Mouse (Mus musculus) midbrain, postnatal 0 days (tissue): ENCODE measurements at regions not wholly inside any gene's neighbourhood (a gene's known extent, or its start where the extent isn't known, plus 50 kb on each side); places are given as distances from the start of the nearest gene placed in this dataset. TPM values are rescaled to one million over a fixed set of nuclear protein-coding genes. Genes with fewer than 3 reads are reported as not detected.

ENCODE experiments used
- ATAC-seq: fragments of 200-750 bp; cut with Nextera tagmentation; 2 replicates; pipeline ENCODE4 v1.8.0; 2017; ENCODE audit warnings: moderate number of reproducible peaks, mild to moderate bottlenecking, moderate TSS enrichment, moderate library complexity; ENCODE audit not compliant: low FRiP score
- DNase-seq: peaks from one replicate; pipeline ENCODE4 v3.0.0-alpha.2; 2015; ENCODE audit warnings: low spot score
- H3K27ac ChIP-seq: fragments of 300-500 bp; sonication (generic); 2 replicates; pipeline ENCODE4 v1.5.1; 2014; ENCODE audit warnings: low read depth, mild to moderate bottlenecking, low read length, mixed read lengths
- H3K27me3 ChIP-seq: fragments of 300-500 bp; sonication (generic); 2 replicates; pipeline ENCODE4 v1.6.1; 2014; ENCODE audit warnings: low read length, control low read depth, mixed read lengths; ENCODE audit not compliant: insufficient read depth
- H3K36me3 ChIP-seq: fragments of 300-500 bp; sonication (generic); 2 replicates; pipeline ENCODE4 v1.6.1; 2014; ENCODE audit warnings: low read length, control low read depth, mixed read lengths; ENCODE audit not compliant: insufficient read depth
- H3K4me1 ChIP-seq: fragments of 300-500 bp; sonication (generic); 2 replicates; pipeline ENCODE4 v1.6.1; 2014; ENCODE audit warnings: mild to moderate bottlenecking, control low read depth, antibody characterized with exemption, low read length, mixed read lengths; ENCODE audit not compliant: insufficient read depth
- H3K4me2 ChIP-seq: fragments of 300-500 bp; sonication (generic); 2 replicates; pipeline ENCODE4 v1.6.1; 2014; ENCODE audit warnings: low read depth, mild to moderate bottlenecking, low read length, mixed read lengths; ENCODE audit not compliant: poor library complexity, severe bottlenecking
- H3K4me3 ChIP-seq: fragments of 300-500 bp; sonication (generic); 2 replicates; pipeline ENCODE4 v1.5.1; 2014; ENCODE audit warnings: low read depth, mild to moderate bottlenecking, low read length, moderate library complexity
- H3K9ac ChIP-seq: fragments of 300-500 bp; sonication (generic); replicated peaks from 2 replicates; pipeline ENCODE4 v1.6.1; 2014; ENCODE audit warnings: mild to moderate bottlenecking, low read length, moderate library complexity, mixed read lengths; ENCODE audit not compliant: poor library complexity, severe bottlenecking
- H3K9me3 ChIP-seq: fragments of 300-500 bp; sonication (generic); 2 replicates; pipeline ENCODE4 v1.6.1; 2016; ENCODE audit warnings: low read length, control low read depth
- CTCF ChIP-seq: IDR thresholded peaks from 2 replicates; pipeline ENCODE4 v1.5.1; 2016; ENCODE audit warnings: antibody characterized with exemption, mild to moderate bottlenecking
- WGBS: fragments of 180-500 bp; shearing (Covaris S2); extraction: QIAGEN DNeasy Blood & Tissue Kit; methylation state at CpG from one replicate; pipeline ENCODE4 v1.1.7; 2014; 5-methylcytosine and 5-hydroxymethylcytosine counted together
- microRNA-seq: library from miRNA; unstranded; fragments of <30 nt; microRNA quantifications from one replicate; pipeline ENCODE4, GENCODE M21; 2016; ENCODE audit warnings: borderline number of aligned reads

GRCm38 (mm10) chr8:44031376-44031775 lies 321.5 kb upstream of the Adam34 start:
- no peak for DNase-seq
- no peaks in the 10 kb centered on the region for H3K4me1 ChIP-seq
- no peak for TF ChIP-seq CTCF
- H3K36me3 ChIP-seq = no peaks in the 10 kb centered on the region
- H3K4me3 ChIP-seq = no peak overlapping the region
- H3K27ac ChIP-seq = no peak overlapping the region
- H3K9ac ChIP-seq = no peak overlapping the region
- H3K4me2 ChIP-seq = no peak overlapping the region
- H3K27me3 ChIP-seq = no peaks in the 10 kb centered on the region
- 91% methylated on average over 2 of the region's 2 CpGs for WGBS
- no peaks in the 10 kb centered on the region for H3K9me3 ChIP-seq
- no peak for ATAC-seq

GRCm38 (mm10) chr8:44030972-44031371 lies 321.1 kb upstream of the Adam34 start:
- Histone ChIP-seq H3K9ac (no peak overlapping the region), H3K4me1 (no peaks in the 10 kb centered on the region), H3K9me3 (no peaks in the 10 kb centered on the region), H3K36me3 (no peaks in the 10 kb centered on the region), H3K27ac (no peak overlapping the region), H3K4me2 (no peak overlapping the region), H3K27me3 (no peaks in the 10 kb centered on the region), H3K4me3 (no peak overlapping the region)
- ATAC-seq (no peak), DNase-seq (no peak)
- no peak for TF ChIP-seq CTCF

- Histone ChIP-seq H3K9ac (no peak overlapping the region), H3K27ac (no peak overlapping the region), H3K27me3 (no peaks in the 10 kb centered on the region), H3K4me1 (no peaks in the 10 kb centered on the region), H3K9me3 (no peaks in the 10 kb centered on the region), H3K4me3 (no peak overlapping the region), H3K4me2 (no peak overlapping the region), H3K36me3 (no peaks in the 10 kb centered on the region)
- DNase-seq = no peak
- WGBS = 75% methylated on average over 4 of the region's 4 CpGs
- ATAC-seq = no peak
- no peak for TF ChIP-seq CTCF
These were observed 317.9 kb upstream of the Adam34 start for GRCm38 (mm10) chr8:44027738-44028137.

GRCm38 (mm10) chr8:44025926-44026325 lies 316.1 kb upstream of the Adam34 start:
- H3K9ac ChIP-seq = no peak overlapping the region
- WGBS = 32% methylated on average over 3 of the region's 3 CpGs
- no peak overlapping the region for H3K4me3 ChIP-seq
- no peaks in the 10 kb centered on the region for H3K36me3 ChIP-seq
- no peak overlapping the region for H3K27ac ChIP-seq
- peak; percentile 83 for TF ChIP-seq CTCF
- H3K9me3 ChIP-seq = no peaks in the 10 kb centered on the region
- H3K27me3 ChIP-seq = no peaks in the 10 kb centered on the region
- peak; percentile 41 for DNase-seq
- no peaks in the 10 kb centered on the region for H3K4me1 ChIP-seq
- no peak overlapping the region for H3K4me2 ChIP-seq
- no peak for ATAC-seq

GRCm38 (mm10) chr8:44024028-44024427 lies 314.2 kb upstream of the Adam34 start:
- 78% methylated on average over 3 of the region's 3 CpGs for WGBS

More at GRCm38 (mm10) chr8:44024028-44024427, 314.2 kb upstream of the Adam34 start:
- no peak for DNase-seq
- Histone ChIP-seq H3K9me3 (no peaks in the 10 kb centered on the region), H3K4me1 (no peaks in the 10 kb centered on the region), H3K9ac (no peak overlapping the region), H3K36me3 (no peaks in the 10 kb centered on the region), H3K4me3 (no peak overlapping the region), H3K27ac (no peak overlapping the region), H3K27me3 (no peaks in the 10 kb centered on the region), H3K4me2 (no peak overlapping the region)
- no peak for ATAC-seq
- TF ChIP-seq CTCF = no peak

Small RNA genes in the stretch of these regions (microRNA-seq; reads per million reads assigned to microRNA genes)
- gene Gm24591 = not detected
